Mouse (Mus musculus): ENCODE data around the gene Map1b. TPM values are rescaled to one million over a fixed set of nuclear protein-coding genes. Genes with fewer than 3 reads are reported as not detected.

The Map1b gene
- total and polyA plus RNA-seq, 2 experiments from 2014 or later, result 34.1 to 43.6 TPM

DNA sequence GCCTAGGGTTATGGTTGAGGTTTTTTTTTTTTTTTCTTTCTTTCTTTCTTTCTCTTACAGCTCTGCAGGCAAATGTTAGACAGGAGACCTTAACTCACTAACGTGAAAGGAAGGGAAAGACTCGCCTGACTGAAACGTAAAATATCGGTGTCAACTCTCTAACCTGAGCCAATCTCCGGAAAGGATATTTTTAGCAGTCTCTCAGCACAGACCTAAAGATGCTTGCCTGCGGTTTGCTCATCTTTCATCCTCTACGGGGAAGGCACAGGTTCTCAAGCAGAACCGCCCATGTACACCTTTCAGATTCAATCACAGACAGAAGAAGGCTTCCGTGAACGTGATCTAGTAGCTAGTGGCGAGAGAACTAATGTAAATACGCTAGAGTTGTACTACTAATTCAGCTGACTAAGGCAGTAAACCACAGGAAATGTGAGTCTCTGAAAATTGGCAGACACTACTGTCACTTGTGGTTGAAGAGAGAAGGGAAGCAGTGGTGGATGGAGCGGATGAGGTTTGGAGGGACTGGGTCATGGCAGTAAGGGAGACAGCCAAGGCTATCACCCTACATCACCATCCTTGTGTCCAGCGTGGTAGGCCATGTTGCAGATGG is 12.9 kb downstream of the Map1b start:
- DNase-seq (ENCODE audit: low spot score) (no peak), ATAC-seq (ENCODE audit: insufficient read depth, low read depth) (no peak)
- Histone ChIP-seq H3K4me2 (ENCODE audit: low read depth, low read length) (no peak overlapping the region), H3K9ac (replicated peaks; ENCODE audit: low read depth, low read length) (no peak overlapping the region), H3K27me3 (ENCODE audit: control insufficient read depth, insufficient read depth, low read length) (no peaks in the 10 kb centered on the region), H3K4me3 (ENCODE audit: low read depth, low read length) (no peak overlapping the region), H3K9me3 (replicated peaks; ENCODE audit: control insufficient read depth, low read length) (no peaks in the 10 kb centered on the region), H3K27ac (ENCODE audit: low read depth) (no peak overlapping the region), H3K36me3 (replicated peaks; ENCODE audit: control insufficient read depth, insufficient read depth, low read length) (peaks cover 13% of the 10 kb centered on the region; the same call in 1 of the 2 replicates), H3K4me1 (ENCODE audit: control insufficient read depth, insufficient read depth) (peaks cover 18% of the 10 kb centered on the region; the same call in 1 of the 2 replicates)
- TF ChIP-seq EP300 (IDR thresholded peaks at IDR 0.05; ENCODE audit: low read depth) (no peak), CTCF (IDR thresholded peaks at IDR 0.05; ENCODE audit: low read depth) (no peak)
- 52% methylated on average over 14 of the region's 14 CpGs for whole genome bisulfite sequencing

GRCm38 (mm10) chr13:99502911-99503310 is 13.4 kb downstream of the Map1b start:
- Histone ChIP-seq H3K27me3 (ENCODE audit: control insufficient read depth, insufficient read depth, low read length) (no peaks in the 10 kb centered on the region), H3K27ac (ENCODE audit: low read depth) (no peak overlapping the region), H3K4me1 (ENCODE audit: control insufficient read depth, insufficient read depth) (peaks cover 18% of the 10 kb centered on the region; the same call in 1 of the 2 replicates), H3K9me3 (replicated peaks; ENCODE audit: control insufficient read depth, low read length) (no peaks in the 10 kb centered on the region), H3K4me3 (ENCODE audit: low read depth, low read length) (no peak overlapping the region), H3K4me2 (ENCODE audit: low read depth, low read length) (no peak overlapping the region), H3K9ac (replicated peaks; ENCODE audit: low read depth, low read length) (no peak overlapping the region), H3K36me3 (replicated peaks; ENCODE audit: control insufficient read depth, insufficient read depth, low read length) (peaks cover 14% of the 10 kb centered on the region; the same call in 1 of the 2 replicates)
- no peak for TF ChIP-seq EP300 (IDR thresholded peaks at IDR 0.05; ENCODE audit: low read depth)
- no peak for TF ChIP-seq CTCF (IDR thresholded peaks at IDR 0.05; ENCODE audit: low read depth)
- WGBS, result 61% methylated on average over 7 of the region's 7 CpGs
- DNase-seq (ENCODE audit: low spot score) (no peak), ATAC-seq (ENCODE audit: insufficient read depth, low read depth) (no peak)

DNA sequence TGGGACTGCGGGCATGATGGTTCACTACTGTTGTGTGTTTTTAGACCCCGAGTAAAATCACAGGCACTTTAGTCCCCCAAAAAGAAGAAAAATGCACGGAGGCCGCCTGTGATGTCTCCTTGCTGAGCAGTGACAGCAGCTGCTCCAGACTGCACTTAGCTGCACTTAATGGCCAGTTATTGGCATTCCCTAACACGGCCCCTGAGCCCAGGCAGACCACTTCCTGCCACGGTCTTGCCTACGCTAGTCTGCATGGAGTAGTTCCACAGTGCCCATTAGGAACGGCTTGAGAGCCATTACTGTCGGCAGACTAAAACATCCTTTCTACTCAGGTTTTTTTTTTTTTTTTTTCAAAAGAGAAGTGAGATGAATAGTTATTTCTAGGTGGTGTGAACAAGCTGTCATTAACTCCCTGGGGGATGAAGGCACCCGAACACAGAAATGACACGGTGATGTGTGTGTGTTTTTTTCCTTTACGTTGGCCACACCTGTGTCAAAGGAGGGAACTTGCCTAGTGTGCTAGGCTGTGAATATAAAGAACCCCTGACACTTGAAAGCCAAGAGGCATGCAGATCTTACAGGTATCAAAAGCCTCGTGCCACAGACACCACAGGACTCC is 14.1 kb downstream of the Map1b start:
- WGBS, result 58% methylated on average over 13 of the region's 13 CpGs
- Histone ChIP-seq H3K4me3 (ENCODE audit: low read depth, low read length) (no peak overlapping the region), H3K9ac (replicated peaks; ENCODE audit: low read depth, low read length) (no peak overlapping the region), H3K36me3 (replicated peaks; ENCODE audit: control insufficient read depth, insufficient read depth, low read length) (peaks cover 16% of the 10 kb centered on the region; the same call in 1 of the 2 replicates), H3K27ac (ENCODE audit: low read depth) (no peak overlapping the region), H3K4me1 (ENCODE audit: control insufficient read depth, insufficient read depth) (peaks cover 18% of the 10 kb centered on the region; the same call in 1 of the 2 replicates), H3K9me3 (replicated peaks; ENCODE audit: control insufficient read depth, low read length) (no peaks in the 10 kb centered on the region), H3K4me2 (ENCODE audit: low read depth, low read length) (no peak overlapping the region), H3K27me3 (ENCODE audit: control insufficient read depth, insufficient read depth, low read length) (no peaks in the 10 kb centered on the region)
- TF ChIP-seq CTCF (IDR thresholded peaks at IDR 0.05; ENCODE audit: low read depth) (no peak), EP300 (IDR thresholded peaks at IDR 0.05; ENCODE audit: low read depth) (no peak)
- no peak for DNase-seq (ENCODE audit: low spot score)
- ATAC-seq (ENCODE audit: insufficient read depth, low read depth), result no peak

DNA sequence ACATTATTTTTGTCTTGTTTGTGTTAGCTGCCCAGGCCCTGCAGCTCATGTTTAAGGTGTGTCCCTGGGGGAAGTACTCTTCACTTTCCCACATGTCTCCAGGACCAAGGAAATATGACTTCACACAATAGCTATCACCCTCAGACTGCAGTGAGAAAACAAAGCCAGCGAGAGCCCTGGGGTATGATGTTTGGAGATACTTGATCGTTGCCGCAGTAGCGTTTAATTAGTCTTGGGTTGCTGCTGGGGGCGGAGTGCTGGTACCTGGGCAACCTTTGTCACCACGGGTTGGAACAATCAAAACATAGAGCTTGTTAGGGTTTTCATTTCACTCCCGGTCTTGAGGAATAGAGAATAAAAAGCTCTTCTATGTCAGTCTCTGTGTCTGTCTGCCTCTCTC is 14.9 kb downstream of the Map1b start:
- Histone ChIP-seq H3K9me3 (replicated peaks; ENCODE audit: control insufficient read depth, low read length) (no peaks in the 10 kb centered on the region), H3K27me3 (ENCODE audit: control insufficient read depth, insufficient read depth, low read length) (no peaks in the 10 kb centered on the region), H3K27ac (ENCODE audit: low read depth) (no peak overlapping the region), H3K9ac (replicated peaks; ENCODE audit: low read depth, low read length) (no peak overlapping the region), H3K4me3 (ENCODE audit: low read depth, low read length) (no peak overlapping the region), H3K4me2 (ENCODE audit: low read depth, low read length) (no peak overlapping the region), H3K36me3 (replicated peaks; ENCODE audit: control insufficient read depth, insufficient read depth, low read length) (peaks cover 15% of the 10 kb centered on the region; the same call in 1 of the 2 replicates), H3K4me1 (ENCODE audit: control insufficient read depth, insufficient read depth) (peaks cover 18% of the 10 kb centered on the region; the same call in 1 of the 2 replicates)
- ATAC-seq (ENCODE audit: insufficient read depth, low read depth) (no peak), DNase-seq (ENCODE audit: low spot score) (no peak)
- TF ChIP-seq CTCF (IDR thresholded peaks at IDR 0.05; ENCODE audit: low read depth) (no peak), EP300 (IDR thresholded peaks at IDR 0.05; ENCODE audit: low read depth) (no peak)
- 79% methylated on average over 7 of the region's 7 CpGs for WGBS

DNA sequence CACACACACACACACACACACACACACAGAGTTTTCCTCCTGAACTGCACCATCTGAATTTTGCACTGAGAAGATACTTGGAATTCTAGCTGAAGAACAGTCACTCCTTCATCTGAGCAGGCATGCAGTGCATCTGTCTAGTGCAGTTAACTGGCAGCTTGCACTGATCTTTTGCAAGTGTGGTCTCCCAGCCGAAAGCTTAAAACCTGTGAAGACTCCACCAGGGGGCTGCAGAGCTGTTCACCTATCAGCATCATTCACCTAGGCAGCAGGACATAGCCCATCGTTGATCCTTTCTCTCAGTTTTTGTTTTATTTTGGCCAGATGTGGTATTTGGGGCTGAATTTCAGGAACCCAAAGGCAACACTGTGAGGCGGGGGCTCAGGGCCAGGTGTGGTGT is 15.7 kb downstream of the Map1b start:
- WGBS, result 74% methylated on average over 3 of the region's 3 CpGs
- no peak overlapping the region for H3K4me3 ChIP-seq (ENCODE audit: low read depth, low read length)
- H3K4me1 ChIP-seq (ENCODE audit: control insufficient read depth, insufficient read depth), result peaks cover 18% of the 10 kb centered on the region; the same call in 1 of the 2 replicates
- no peaks in the 10 kb centered on the region for H3K27me3 ChIP-seq (ENCODE audit: control insufficient read depth, insufficient read depth, low read length)
- no peak overlapping the region for H3K9ac ChIP-seq (replicated peaks; ENCODE audit: low read depth, low read length)
- no peaks in the 10 kb centered on the region for H3K9me3 ChIP-seq (replicated peaks; ENCODE audit: control insufficient read depth, low read length)
- peaks cover 10% of the 10 kb centered on the region; the same call in 1 of the 2 replicates for H3K36me3 ChIP-seq (replicated peaks; ENCODE audit: control insufficient read depth, insufficient read depth, low read length)
- TF ChIP-seq EP300 (IDR thresholded peaks at IDR 0.05; ENCODE audit: low read depth), result no peak
- TF ChIP-seq CTCF (IDR thresholded peaks at IDR 0.05; ENCODE audit: low read depth), result no peak
- DNase-seq (ENCODE audit: low spot score) (no peak), ATAC-seq (ENCODE audit: insufficient read depth, low read depth) (no peak)
- no peak overlapping the region for H3K27ac ChIP-seq (ENCODE audit: low read depth)
- no peak overlapping the region for H3K4me2 ChIP-seq (ENCODE audit: low read depth, low read length)
